Mouse (Mus musculus) brain, embryonic 14.5 days (tissue): ENCODE data around the gene Tep1.

Source experiments
- CTCF ChIP-seq: fragments of 200-500 bp; IDR thresholded peaks from 2 replicates; pipeline ENCODE4 v1.5.1; 2012; ENCODE audit warnings: inconsistent platforms, mild to moderate bottlenecking, moderate library complexity, borderline replicate concordance; ENCODE audit not compliant: insufficient read depth, insufficient read length; ENCODE audit errors: extremely low read depth
- POLR2A ChIP-seq: fragments of 200-500 bp; IDR thresholded peaks from 2 replicates; pipeline ENCODE4 v1.6.1; 2012; ENCODE audit warnings: mild to moderate bottlenecking, inconsistent platforms, borderline replicate concordance; ENCODE audit not compliant: poor library complexity, insufficient read depth, insufficient read length, severe bottlenecking; ENCODE audit errors: extremely low read depth

- TF ChIP-seq CTCF = no peak
- no peak for TF ChIP-seq POLR2A
Measured at GRCm38 (mm10) chr14:50795965-50796364, 74.4 kb downstream of the Tep1 start.
